Mouse (Mus musculus) activated CD4-positive, CD25-positive, alpha-beta regulatory T cell, adult 4 months (primary cell): ENCODE results near the gene Rilpl1. TPM values are rescaled to one million over a fixed set of nuclear protein-coding genes. Genes with fewer than 3 reads are reported as not detected.
A peak's percentile ranks its signal among the peaks of the same experiment; 100 is the strongest.

ENCODE experiments used
- ATAC-seq: one replicate; pipeline ENCODE4 v1.8.0; 2017
- polyA plus RNA-seq, 2 experiments: library from polyadenylated mRNA; unstranded; fragments of 100-300 nt; shearing (Covaris generic); gene quantifications; one replicate each; pipeline ENCODE4 v1.2.1; 2017

Rilpl1 gene
- polyA plus RNA-seq, 2 experiments from 2014 or later: 0.69 to 0.86 TPM

DNA sequence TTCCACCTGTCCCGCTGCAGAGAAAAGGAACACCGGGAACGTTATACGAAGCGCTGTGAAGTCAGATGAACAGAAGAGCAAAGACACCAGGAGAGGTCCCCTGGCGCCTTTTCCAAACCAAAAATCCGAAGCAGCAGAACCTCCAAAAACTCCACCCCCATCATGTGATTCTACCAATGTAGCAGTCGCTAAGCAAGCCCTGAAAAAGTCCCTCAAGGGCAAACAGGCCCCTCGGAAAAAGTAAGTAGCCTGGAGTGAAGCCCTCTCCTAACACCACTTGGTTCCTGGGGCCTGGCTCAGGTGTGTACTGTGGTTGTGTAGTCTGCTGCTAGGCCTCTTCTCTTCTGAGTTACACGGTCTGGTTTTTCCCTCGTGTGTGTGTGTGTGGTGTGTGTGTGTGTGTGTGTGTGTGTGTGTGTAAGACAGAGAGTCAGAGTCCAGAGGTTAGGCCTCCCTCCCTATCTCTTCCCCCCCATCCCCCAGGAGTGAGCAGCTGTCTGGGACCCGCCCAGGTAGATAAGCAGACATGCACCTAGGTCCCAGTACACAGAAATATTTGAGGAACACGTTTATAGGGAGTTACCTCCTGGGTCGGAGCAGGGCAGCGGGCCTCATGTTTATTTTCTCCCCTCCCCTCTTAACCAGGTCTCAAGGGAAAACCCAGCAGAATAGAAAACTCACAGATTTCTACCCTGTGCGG lies 80.4 kb downstream of the Rilpl1 start:
- ATAC-seq: no peak

DNA sequence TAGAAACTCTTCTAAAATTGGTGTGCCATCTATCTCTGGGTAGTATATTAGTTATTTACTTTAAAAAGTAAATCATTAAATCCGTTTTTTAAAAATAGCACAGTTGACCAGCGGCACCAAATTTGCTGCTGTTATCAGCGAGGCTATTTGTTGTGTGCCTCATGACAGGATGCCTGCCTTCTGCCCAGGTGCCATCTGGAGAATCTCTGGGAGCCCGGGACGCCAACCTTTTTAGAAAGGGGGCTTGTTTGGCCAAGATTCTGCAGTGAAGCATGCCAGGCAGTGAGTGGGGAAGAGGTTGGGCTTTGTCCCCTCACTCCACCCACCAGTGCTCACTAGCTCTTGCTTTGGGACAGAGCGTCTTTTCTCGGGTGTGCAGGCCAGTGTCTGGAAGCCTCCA lies 81.1 kb downstream of the Rilpl1 start:
- no peak for ATAC-seq

GRCm38 (mm10) chr5:124449494-124449893 lies 81.7 kb downstream of the Rilpl1 start:
- ATAC-seq: no peak

- ATAC-seq: no peak
These were observed 84.8 kb downstream of the Rilpl1 start for GRCm38 (mm10) chr5:124446301-124446881.

DNA sequence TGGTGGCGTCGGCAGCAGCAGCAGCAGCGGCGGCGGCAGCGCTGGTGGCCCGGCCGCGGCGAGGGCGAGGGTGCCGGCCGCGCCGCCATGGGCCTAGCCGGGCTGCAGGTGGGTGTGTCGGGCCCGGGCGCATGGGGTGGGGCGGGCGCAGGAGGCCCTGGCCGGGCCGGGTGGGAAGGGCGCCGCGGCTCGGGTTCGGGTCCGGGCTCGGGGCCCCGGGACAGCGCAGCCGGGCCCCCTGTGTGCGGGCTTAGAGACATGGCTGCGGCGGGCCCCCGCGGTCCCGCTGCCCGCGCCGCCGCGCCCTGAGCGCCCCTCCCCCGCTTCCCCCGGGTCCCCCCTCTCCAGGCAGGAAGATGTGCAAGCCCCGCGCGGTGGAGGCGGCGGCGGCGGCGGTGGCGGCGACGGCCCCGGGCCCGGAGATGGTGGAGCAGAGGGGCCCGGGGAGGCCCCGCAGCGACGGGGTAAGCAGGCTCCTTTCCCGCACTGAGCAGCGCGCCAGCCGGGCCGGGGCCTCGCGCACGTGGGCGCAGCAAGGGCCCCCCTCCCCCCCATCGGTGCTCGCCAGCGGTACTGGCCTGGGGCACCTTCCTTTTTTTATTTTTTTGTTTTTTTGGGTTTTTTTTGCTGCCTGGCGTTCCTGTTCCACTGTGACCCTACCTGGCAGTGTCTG lies 85.4 kb downstream of the Rilpl1 start:
- no peak for ATAC-seq

- ATAC-seq: peak; percentile 74
These were observed 86.3 kb downstream of the Rilpl1 start for GRCm38 (mm10) chr5:124444661-124445561.

DNA sequence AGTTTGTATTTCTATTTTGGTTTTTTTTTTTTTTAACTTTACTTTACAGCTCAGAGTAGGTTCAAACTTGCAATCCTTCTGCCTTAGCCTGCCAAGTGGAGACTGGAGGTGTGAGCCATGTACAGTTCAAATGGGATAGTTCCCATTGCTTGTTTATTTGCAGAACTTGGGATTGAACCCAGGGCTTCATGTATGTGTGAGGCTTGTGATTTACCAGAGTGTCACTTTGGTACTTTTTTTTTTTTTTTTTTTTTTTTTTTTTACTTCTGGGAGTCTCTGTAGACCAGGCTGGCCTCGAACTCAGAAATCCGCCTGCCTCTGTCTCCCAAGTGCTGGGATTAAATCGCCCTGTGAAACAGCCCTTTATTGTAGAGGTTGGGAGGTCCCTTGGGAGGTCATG lies 87.0 kb downstream of the Rilpl1 start:
- ATAC-seq: no peak

Other genes starting within 250 kb of the Rilpl1 start
- gene Mphosph9, start 203.4 kb downstream of the Rilpl1 start, polyA plus RNA-seq: 10 to 100 TPM; 14.2 to 15.3 TPM
- gene 2810006K23Rik, start 203.3 kb downstream of the Rilpl1 start, polyA plus RNA-seq: 10 to 100 TPM; 11.0 to 18.3 TPM
- 10 to 100 TPM; 18.4 to 20.1 TPM for gene Cdk2ap1, start 168.3 kb downstream of the Rilpl1 start, polyA plus RNA-seq
- gene Sbno1, start 105.4 kb downstream of the Rilpl1 start, polyA plus RNA-seq: 100 to 1,000 TPM; 135 to 152 TPM
- gene Kmt5a, start 91.5 kb downstream of the Rilpl1 start, polyA plus RNA-seq: 10 to 100 TPM; 23.4 to 26.8 TPM
- 10 to 100 TPM; 69.3 to 73.3 TPM for gene Rilpl2, start 53.0 kb downstream of the Rilpl1 start, polyA plus RNA-seq
- 10 to 100 TPM in 1 of 2 experiments, 1 to 10 TPM in 1; 5.0 to 12.3 TPM for gene Snrnp35, start 48.3 kb downstream of the Rilpl1 start, polyA plus RNA-seq
- 10 to 100 TPM; 67.0 to 80.4 TPM for gene Tmed2, start 9.3 kb upstream of the Rilpl1 start, polyA plus RNA-seq
- 10 to 100 TPM; 16.3 to 16.6 TPM for gene Ddx55, start 21.5 kb upstream of the Rilpl1 start, polyA plus RNA-seq
- gene Eif2b1, start 47.7 kb upstream of the Rilpl1 start, polyA plus RNA-seq: 10 to 100 TPM; 49.2 to 55.6 TPM
- gene Gtf2h3, start 47.7 kb upstream of the Rilpl1 start, polyA plus RNA-seq: 10 to 100 TPM; 52.7 to 61.3 TPM
- gene Atp6v0a2, start 97.2 kb upstream of the Rilpl1 start, polyA plus RNA-seq: 10 to 100 TPM; 25.5 to 32.0 TPM
- gene Dnah10, start 193.7 kb upstream of the Rilpl1 start, polyA plus RNA-seq: not detected